Mouse (Mus musculus) mouse trophoblast stem cell (cell line): ENCODE results near the gene Timmdc1.

Experiments
- in situ Hi-C, 2 experiments: fragments of 300-500 bp; cut with MseI, MboI; formaldehyde crosslinking; loops; 2 replicates in 1 of 2; 3 replicates in 1 of 2; pipeline ENCODE4 v1.15.1; 2025

The Timmdc1 gene

GRCm38 (mm10) chr16:38466089-38466488, 56.4 kb downstream of the Timmdc1 start:
- in situ Hi-C loops = no loop called here

- in situ Hi-C loops = no loop called here
Observed at GRCm38 (mm10) chr16:38463305-38463704, 59.2 kb downstream of the Timmdc1 start.

GRCm38 (mm10) chr16:38462161-38462560, 60.3 kb downstream of the Timmdc1 start:
- in situ Hi-C loops = no loop called here

- in situ Hi-C loops = no loop called here
Observed at GRCm38 (mm10) chr16:38461749-38462148, 60.7 kb downstream of the Timmdc1 start.

GRCm38 (mm10) chr16:38459990-38460389, 62.5 kb downstream of the Timmdc1 start:
- in situ Hi-C loops = no loop called here

GRCm38 (mm10) chr16:38458600-38459280, 63.7 kb downstream of the Timmdc1 start:
- in situ Hi-C loops = no loop called here

GRCm38 (mm10) chr16:38456812-38457567, 65.5 kb downstream of the Timmdc1 start:
- in situ Hi-C loops = no loop called here

GRCm38 (mm10) chr16:38455511-38456418, 66.7 kb downstream of the Timmdc1 start, which contains the start of gene Cd80:
Gene Cd80, plus strand, starts transcription at chr16:38455561.
- in situ Hi-C loops = no loop called here

GRCm38 (mm10) chr16:38454533-38455254, 67.8 kb downstream of the Timmdc1 start:
- in situ Hi-C loops = no loop called here

- in situ Hi-C loops = no loop called here
Observed at GRCm38 (mm10) chr16:38453952-38454351, 68.5 kb downstream of the Timmdc1 start.

- in situ Hi-C loops = no loop called here
Observed at GRCm38 (mm10) chr16:38453203-38453553, 69.3 kb downstream of the Timmdc1 start.

GRCm38 (mm10) chr16:38452442-38453202, 69.8 kb downstream of the Timmdc1 start, which contains the start of gene Adprh:
Gene Adprh, minus strand, starts transcription at chr16:38452703.
- in situ Hi-C loops = no loop called here

GRCm38 (mm10) chr16:38451421-38452205, 70.8 kb downstream of the Timmdc1 start:
- in situ Hi-C loops = no loop called here

GRCm38 (mm10) chr16:38450707-38451106, 71.8 kb downstream of the Timmdc1 start:
- in situ Hi-C loops = no loop called here

- in situ Hi-C loops = no loop called here
Observed at GRCm38 (mm10) chr16:38448458-38448857, 74.0 kb downstream of the Timmdc1 start.
